Mouse (Mus musculus): ENCODE results near the gene Dnajb11.

Gene Dnajb11

DNA sequence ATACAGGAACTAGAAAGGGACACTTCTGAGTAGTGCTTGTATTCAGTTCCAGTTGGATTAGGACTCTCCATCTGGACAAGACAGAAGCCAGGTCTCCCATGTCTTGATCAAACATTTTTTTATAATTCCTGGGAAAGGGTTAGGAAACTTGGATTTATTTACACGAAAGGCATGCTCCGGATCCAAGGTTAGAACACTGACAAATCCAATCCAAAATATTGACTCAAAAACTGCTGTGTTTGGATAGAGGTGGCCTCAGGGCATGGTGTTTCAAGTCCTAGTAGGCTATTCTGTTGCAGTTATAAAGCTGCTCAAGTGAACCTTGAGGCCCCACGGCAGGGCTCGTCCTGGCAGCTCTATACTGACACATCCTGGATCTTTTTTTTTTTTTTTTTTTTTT lies 64.8 kb downstream of the Dnajb11 start:
- DNase-seq (ENCODE audit: low spot score in 2 of 2), result no peak
